Mouse (Mus musculus) T-cell, adult 2 months (primary cell): ENCODE results near the gene Arhgap29.

Source experiments
- DNase-seq: peaks from one replicate; pipeline ENCODE4 v3.0.0; 2022; ENCODE audit warnings: low spot score

Gene Arhgap29

GRCm38 (mm10) chr3:121941204-121941745 lies 11.1 kb upstream of the Arhgap29 start:
- no peak for DNase-seq

GRCm38 (mm10) chr3:121945957-121946356 lies 6.4 kb upstream of the Arhgap29 start:
- no peak for DNase-seq

GRCm38 (mm10) chr3:121946765-121947164 lies 5.6 kb upstream of the Arhgap29 start:
- no peak for DNase-seq

DNA sequence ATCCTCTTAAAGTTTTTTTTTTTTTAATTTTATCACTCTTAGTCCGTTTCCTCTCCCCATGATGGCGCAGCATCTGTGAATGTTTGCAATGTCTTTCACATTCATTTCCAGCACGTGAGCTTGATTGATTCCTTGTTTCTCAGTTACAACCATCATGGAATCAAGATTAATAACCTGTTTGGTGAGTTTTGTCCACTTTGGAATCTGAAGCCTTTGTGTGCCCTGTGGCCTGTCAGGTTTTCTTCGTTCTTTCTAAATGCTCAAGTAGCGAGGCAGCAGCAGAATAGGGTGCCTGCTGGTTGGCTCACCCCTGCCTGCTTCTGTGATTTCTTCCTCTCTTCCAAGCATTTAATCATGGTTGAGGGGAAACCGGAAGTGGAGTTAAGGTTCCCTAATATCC lies 2.2 kb upstream of the Arhgap29 start:
- no peak for DNase-seq

- no peak for DNase-seq
Observed at GRCm38 (mm10) chr3:121951116-121951515, 1.2 kb upstream of the Arhgap29 start.

DNA sequence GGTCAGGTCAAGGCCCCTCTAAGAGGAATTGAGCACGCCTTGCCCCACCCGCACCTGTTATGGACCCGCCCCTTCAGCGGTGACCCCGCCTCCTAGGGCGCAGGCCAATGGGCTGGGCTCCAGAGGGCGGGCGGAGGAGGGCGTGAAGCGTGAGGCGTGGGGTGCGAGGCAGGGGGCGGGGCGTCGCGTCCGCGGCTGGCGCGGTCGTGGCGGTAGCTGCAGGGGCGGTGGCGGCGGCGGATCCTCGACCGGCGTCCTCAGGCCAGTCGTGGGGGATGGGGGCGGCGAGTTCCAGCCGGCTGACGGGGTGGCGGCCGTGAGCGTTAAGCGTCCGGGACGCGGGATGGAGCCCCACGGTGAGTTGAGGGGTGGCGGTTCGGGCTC lies 700 bp downstream of the Arhgap29 start:
- DNase-seq: peak; percentile 44

GRCm38 (mm10) chr3:121953433-121954161 lies 1.3 kb downstream of the Arhgap29 start:
- no peak for DNase-seq

GRCm38 (mm10) chr3:121954421-121954820 lies 2.1 kb downstream of the Arhgap29 start:
- DNase-seq: no peak

- DNase-seq: no peak
Observed at GRCm38 (mm10) chr3:121955527-121955926, 3.2 kb downstream of the Arhgap29 start.

GRCm38 (mm10) chr3:121956789-121957188 lies 4.4 kb downstream of the Arhgap29 start:
- DNase-seq: no peak

DNA sequence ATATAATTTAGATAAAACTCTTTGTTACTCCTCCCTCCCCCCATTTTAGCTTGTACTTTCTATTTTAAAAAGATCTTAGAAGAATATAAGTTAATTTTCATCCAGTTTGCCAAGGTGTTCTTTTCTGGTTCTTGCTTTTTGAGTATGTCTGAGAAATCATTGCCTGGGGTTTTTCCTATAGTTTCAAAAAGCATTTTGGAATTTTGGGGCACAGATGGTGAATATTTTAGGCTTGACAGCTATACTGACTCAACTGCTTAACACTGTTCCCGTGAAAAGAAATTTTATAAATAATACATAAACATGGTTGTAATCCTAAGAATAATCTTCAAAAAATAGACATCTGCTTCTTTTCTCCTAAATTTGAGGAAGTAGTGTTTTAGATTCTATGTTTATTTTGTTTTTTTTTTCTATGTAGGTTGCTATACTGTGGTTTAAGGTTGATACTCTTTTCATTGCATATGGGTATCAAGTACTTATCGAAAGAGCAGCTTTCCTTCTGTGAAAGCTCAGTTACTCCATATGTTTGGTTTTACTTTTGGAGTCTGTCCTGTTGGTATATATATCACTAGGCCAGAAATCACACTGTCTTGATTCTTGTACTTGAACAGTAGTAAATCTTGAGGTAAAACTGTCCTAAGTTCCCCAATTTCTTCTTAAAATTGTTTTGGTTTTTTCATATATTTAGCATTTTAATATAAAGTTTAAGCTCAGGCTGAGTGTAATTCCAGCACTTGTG lies 5.4 kb downstream of the Arhgap29 start:
- no peak for DNase-seq

DNA sequence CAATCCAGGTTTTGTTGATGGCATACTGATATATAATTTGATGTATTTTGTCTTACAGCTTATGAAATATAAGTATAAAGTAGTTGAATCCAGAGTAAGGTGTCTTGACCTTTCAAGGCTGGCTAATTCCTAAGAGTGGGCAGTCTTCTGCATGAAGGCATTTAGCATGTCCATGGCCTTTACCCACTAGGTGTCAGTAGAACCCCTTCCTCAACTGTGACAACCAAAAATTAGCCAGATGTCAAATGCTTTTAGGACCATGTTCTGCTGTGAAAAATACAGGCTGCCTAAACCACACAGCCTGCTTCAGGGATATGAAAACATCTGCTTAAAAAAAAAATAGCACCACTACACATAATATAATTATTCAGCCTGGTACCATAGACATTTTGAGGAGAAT lies 11.8 kb downstream of the Arhgap29 start:
- peak; percentile 54 for DNase-seq

- peak; percentile 84 for DNase-seq
Observed at GRCm38 (mm10) chr3:121967681-121968476, 15.5 kb downstream of the Arhgap29 start.

DNA sequence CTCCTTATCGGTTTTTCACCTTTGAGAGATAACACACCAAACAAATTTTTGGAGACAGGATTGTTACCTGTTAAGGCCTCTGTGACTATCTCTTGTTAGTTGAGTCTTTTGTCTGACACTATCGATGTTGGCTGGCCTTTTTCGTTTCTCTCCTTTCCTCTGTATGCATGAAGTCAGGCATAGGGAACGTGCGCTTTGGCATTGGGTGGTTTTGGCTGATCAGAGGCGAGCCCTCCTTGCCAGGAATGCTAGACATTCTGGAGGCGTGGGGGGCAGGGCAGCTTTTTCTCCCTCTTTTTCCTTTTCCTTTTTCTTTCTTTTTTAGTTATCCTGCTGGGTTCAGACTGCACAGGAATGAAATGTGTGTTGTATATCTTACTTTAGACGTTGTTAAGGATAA lies 16.3 kb downstream of the Arhgap29 start:
- DNase-seq: no peak

DNA sequence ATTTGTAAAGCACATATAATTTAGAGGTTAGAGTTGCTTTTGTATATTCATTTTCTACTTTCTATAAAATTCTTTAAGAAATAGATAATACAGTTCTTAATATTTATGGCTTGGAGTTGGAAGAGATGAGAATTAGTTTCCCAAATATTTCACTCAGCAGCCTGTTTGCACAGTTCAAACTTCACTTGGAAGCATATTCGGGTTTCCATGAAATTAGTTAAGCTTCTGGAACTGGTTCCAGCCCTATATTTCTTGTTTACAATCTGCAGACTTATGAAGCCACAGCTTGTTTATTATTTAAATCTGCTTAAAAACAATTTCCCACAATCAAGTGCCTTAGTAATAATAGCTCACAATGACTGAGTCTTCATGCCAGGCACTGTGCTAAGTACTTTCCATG lies 17.1 kb downstream of the Arhgap29 start:
- no peak for DNase-seq

GRCm38 (mm10) chr3:121973761-121974160 lies 21.4 kb downstream of the Arhgap29 start:
- DNase-seq: no peak

DNA sequence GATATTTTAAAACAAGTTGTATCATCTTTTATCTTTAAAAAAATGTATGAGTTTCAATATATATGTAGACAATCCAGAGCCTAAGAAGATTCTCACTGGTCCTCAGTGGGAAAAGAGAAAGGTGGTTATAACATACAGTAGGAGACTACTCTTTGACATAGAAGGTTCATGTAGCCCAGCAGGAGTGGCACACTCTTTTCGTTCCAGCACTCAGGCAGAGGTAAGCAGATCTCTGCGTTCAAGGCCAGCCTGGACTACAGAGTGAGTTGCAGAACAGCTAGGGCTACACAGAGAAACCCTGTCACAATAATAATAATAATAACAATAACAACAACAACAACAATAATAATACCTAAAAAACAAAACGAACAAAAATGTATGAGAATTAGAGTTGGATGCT lies 23.0 kb downstream of the Arhgap29 start:
- no peak for DNase-seq

DNA sequence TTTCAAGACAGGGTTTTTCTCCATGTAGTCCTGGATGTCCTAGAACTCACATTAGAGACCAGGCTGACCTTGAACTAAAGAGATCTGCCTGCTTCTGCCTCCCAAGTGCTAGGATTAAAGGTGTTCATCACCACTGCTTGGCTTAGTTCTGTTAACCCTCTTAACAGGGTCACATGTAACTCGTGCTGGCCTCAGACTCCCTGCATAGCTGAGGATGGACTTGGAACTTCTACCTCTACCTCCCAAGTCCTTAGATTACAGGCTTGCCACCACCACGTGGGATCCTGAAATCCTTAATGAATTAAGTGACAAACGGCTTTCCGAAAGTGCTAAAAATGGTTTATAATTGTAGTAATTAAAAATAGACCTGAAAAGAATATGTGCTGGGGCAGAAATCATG lies 29.0 kb downstream of the Arhgap29 start:
- DNase-seq: no peak

DNA sequence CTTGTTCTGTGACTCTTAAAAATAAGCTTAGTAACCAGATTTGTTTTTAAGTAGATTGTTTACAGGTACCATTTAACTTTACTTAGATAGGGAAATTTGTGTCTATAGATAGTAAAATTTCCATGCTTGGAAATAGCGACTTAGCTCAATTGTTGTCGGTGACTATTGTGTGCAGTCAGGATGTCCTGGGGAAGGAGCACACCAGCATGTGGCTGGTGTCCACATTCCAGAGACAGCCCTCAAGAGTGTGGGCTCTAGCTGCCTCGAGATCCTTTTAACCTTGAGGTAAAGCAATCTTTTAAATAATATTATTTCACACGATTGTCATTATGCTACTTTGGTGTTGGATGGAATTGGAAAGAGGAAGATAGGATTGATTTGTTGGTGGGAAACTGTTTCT lies 30.1 kb downstream of the Arhgap29 start:
- no peak for DNase-seq

GRCm38 (mm10) chr3:121995125-121995524 lies 42.8 kb downstream of the Arhgap29 start:
- DNase-seq: no peak

DNA sequence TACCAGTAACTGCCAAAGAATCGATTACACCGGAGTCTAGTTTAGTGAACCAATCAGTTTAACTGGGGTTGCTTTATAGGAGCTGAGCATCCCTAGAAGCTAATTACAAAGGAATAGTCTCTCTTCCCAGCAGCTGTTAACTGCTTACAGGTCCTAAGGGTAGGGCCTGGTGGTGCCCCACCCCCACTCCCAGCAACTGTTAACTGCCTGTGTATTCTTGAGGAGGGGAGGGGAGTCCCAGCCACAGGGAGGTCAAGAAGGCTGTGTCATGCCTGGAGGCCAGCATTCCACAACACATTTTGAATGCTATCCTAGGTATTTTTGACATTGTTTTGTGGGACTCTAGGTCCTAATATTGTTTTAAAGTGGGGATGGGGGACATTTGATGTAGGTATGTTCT lies 47.6 kb downstream of the Arhgap29 start:
- no peak for DNase-seq

DNA sequence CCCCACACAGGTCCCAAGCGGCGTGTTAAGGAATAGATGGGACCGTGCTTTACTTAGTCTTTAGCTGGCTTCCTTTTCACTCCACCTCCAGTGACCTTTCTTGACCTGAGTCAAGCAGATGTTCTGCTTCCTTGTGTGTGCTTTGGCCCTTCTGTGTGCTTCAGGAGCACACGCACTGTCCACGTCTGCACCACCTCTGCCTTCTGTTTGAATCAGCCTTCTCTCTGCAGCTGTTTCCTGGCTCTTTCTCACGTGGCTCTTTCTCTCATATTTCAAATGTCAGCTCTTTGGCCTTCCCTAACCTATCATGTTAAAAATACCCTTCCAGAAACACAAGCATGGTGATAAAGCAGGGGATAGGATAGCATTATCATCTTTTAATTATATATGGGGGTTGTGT lies 49.2 kb downstream of the Arhgap29 start:
- no peak for DNase-seq

GRCm38 (mm10) chr3:122009818-122010217 lies 57.5 kb downstream of the Arhgap29 start:
- DNase-seq: no peak
